Mouse (Mus musculus) c-Kit-positive CD71-positive TER-119-negative erythroid progenitor cells, embryonic 14.5 days (primary cell): Measurements from ENCODE around the gene Gimap4.

ENCODE experiments used
- DNase-seq: peaks from one replicate; pipeline ENCODE4 v3.0.0-alpha.2; 2013; ENCODE audit warnings: low read depth

Gimap4 gene

DNA sequence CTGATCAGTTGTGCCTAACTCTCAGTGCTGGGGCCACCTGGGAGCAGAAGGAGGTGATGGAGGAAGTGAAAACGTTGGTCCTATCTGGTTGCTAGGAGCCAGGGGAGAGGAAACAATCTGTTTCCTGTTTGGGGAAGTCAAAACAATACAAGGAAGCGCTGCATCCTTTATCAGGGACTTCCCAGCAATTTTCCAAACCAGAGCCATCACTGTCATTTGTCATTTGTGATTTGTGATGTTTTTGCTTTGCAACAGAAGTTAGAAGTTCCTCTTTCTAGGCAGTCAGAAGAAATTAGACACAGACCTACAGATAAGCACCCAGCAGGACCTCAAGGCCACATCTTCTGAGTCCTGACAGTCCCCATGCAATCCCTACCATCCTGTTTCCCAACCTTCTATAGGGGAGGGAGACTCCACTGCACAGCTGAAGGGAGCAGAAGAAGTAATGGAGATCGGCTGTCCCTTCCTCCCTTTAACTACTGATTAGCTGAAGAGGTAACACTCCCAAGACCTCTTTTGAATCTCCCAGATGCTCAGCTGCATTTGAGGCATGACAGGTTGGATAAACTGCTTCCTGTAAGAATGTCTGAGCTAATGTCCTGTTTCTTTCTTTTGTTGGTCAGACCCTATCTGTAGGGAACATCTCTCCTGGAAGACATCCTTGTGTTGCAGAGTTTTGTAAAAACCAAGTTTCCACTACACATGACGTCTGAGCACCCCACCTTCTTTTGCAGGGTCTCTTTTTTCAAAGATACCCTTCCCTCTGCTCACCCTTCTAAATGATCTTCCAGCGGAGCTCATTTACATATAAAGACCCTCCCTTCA, 16.1 kb downstream of the Gimap4 start:
- DNase-seq, result no peak

DNA sequence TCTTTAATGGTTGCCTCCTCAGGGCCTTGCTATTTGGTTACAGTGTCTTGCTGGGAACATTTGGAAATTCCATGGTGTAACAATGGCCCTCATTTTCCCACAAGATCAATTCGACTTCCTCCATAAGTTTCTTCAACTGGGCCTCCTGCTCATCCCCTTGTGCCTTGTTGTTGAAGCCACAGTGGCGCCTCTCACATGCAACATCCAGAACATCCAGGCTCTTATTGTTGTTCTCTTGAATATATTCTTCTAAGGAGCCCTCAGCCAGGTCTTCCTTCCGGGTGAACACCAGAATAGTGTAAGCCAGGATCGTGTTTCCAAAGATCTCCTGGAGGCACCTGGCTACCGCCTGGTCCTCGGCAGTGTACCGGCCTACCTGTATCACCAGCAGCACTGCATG, 17.8 kb downstream of the Gimap4 start:
- DNase-seq, result no peak

GRCm38 (mm10) chr6:48702601-48703000, 18.3 kb downstream of the Gimap4 start:
- no peak for DNase-seq

DNA sequence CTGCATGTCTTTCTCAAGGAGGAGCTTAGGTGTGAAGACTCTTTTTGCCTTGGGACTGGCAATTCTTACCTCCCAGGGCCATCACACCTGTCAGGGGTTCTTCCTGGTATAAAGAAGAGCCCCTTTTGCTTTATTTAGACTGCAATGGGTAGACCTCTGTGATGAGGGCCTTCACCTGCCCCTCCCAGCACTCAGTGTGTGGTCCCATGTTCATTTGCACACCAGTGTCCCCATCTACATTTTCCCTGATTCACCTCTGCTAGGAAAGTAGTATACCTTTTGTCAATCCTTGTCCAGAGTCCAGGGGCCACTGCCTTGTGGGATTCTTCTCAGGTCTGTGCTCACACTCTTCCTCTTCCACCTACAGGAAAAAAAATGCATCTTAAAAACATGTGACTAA, 19.8 kb downstream of the Gimap4 start:
- no peak for DNase-seq

GRCm38 (mm10) chr6:48706130-48706529, 21.8 kb downstream of the Gimap4 start:
- no peak for DNase-seq

DNA sequence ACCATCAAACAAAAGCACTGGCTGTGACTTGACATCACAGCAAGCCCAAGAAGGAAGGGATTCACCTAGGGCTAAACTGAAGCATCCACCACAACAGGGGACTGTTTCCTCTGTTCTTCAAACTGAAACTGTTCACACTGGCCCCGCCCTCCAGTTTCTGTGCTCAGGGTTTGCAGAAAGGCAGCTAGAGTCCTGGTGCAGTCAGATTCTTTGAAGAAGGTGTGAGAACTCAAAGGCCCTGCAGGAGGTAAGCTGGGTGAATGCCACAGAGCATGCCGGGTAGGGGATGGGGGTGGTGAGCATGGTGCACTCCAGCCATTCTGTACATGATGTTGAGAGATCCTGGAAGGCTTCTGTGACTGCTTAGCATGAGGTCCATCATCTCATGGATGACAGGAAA, 34.1 kb downstream of the Gimap4 start, which contains the start of the genes Gm28053 and Gimap7:
Gm28053 (plus strand) TSS at position 153 of the 400 bp plus-strand sequence.
Gimap7 (plus strand) TSS at position 167 of the 400 bp plus-strand sequence.
- no peak for DNase-seq

GRCm38 (mm10) chr6:48720326-48720725, 36.0 kb downstream of the Gimap4 start:
- DNase-seq, result no peak

GRCm38 (mm10) chr6:48723468-48723867, 39.1 kb downstream of the Gimap4 start:
- no peak for DNase-seq

GRCm38 (mm10) chr6:48725476-48725875, 41.1 kb downstream of the Gimap4 start:
- no peak for DNase-seq

GRCm38 (mm10) chr6:48727761-48728160, 43.4 kb downstream of the Gimap4 start:
- no peak for DNase-seq

- DNase-seq, result no peak
Observed at GRCm38 (mm10) chr6:48732864-48733304, 48.5 kb downstream of the Gimap4 start.

- no peak for DNase-seq
Observed at GRCm38 (mm10) chr6:48733660-48734059, 49.3 kb downstream of the Gimap4 start.

- DNase-seq, result no peak
Observed at GRCm38 (mm10) chr6:48737053-48737452, 52.7 kb downstream of the Gimap4 start.

DNA sequence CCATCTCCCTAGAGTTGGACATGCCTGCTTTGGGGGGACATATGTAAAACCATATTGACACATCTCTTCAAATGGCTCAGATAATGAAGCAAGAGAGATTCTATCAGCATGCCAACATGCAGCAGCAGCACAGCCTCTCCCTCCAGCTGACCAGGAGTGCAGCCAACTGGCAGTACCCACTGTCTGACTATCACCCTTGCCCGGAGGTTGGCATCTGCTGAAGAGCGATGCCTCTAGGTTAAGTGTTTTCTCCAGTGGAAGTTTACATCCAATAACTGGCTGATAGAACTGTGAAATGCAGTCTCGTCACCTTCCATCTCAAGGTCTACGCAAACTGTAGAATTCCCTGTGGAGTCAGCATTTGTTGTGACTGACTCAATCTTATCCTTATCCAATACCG, 53.3 kb downstream of the Gimap4 start:
- DNase-seq, result no peak

DNA sequence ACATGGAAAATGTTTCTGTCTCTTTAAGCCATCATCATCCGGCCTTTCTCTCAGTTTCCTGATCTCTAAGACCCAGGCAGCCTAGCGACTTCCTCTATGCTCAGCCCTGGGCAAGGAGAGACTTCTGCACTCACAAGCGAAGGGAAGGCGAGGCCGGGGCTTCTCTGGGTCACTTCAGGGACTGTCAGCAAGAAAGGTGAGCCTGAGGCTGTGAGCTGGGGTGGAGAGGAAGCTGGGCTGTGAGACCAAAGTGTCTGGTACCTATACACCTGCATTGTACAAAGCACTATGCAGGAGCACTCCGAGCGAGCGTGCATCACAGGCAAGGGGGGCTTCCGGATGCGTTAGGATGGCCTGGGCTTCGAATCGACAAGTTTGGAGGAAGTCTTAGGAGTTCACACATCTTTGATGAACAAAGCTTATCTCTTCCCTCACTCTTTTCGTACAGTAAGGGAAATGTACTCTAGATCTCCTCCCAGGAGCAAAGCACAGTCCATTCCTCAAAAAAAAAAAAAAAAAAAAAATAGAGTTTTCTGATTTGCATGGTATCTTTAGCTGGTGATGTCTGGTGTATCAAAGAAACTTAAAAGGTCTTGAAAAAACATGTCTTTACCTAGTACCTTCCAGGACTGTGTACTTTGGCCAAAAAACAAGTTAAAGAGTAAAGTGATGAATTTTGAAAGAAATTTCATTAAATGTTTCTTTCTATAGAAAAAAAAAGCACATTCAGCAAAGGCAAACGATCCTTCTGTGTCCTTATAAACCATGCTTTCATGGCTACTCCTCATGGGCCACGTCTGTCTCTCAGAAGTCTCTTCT, 54.8 kb downstream of the Gimap4 start, which contains the start of gene Gimap1:
Gimap1 (plus strand) TSS at position 94 of the 819 bp plus-strand sequence.
- no peak for DNase-seq

GRCm38 (mm10) chr6:48739780-48740055, 55.4 kb downstream of the Gimap4 start:
- DNase-seq, result no peak

DNA sequence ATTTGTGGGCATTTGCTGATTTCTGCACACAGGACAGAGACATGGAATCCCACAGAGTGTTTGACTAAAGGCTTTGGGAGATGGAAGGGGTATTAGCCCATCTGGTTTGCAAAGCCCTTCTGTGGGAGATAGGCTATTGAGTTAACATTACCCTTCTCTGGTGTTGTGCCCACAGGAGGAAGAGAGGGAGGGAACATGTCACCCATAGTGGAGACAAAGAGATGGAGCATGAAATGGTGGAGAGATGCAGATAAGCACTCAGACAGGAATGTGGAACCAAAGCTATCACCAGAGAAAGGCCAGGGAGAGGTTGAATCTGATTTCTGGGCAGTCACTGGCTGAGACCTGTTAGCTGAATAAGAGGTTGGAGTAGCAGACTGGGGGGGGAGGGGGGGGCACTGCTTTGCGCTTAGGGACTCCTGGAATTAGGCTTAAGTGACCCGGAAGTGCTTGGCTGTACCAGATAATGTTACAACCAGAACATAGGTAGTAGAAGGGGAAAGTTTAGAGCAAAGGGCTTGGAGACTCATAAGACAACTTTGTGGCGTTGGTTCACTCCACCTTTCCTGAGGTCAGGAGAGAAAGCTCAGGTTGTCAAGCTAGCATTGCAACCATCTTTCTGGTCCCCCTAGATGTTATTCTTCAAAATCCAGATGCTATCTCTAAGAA, 56.3 kb downstream of the Gimap4 start:
- DNase-seq, result no peak

GRCm38 (mm10) chr6:48741273-48741672, 56.9 kb downstream of the Gimap4 start:
- no peak for DNase-seq
